Mouse (Mus musculus) embryonic fibroblast, embryonic 13.5 days (primary cell): ENCODE data around the gene Gm3020. TPM values are rescaled to one million over a fixed set of nuclear protein-coding genes. Genes with fewer than 3 reads are reported as not detected.
"Not testable (repeated sequence)": the region's sequence is repeated elsewhere in the genome, so short reads cannot be mapped to it uniquely, and the experiment has no call there.

Experiments
- H3K27ac ChIP-seq: 2 replicates; pipeline ENCODE4 v1.5.1; 2012; ENCODE audit warnings: low read length, control low read depth, inconsistent platforms; ENCODE audit not compliant: insufficient read depth
- H3K4me1 ChIP-seq: 2 replicates; pipeline ENCODE4 v1.6.1; 2011; ENCODE audit warnings: low read length; ENCODE audit not compliant: control insufficient read depth, insufficient read depth
- H3K4me3 ChIP-seq: 2 replicates; pipeline ENCODE4 v1.5.1; 2011; ENCODE audit warnings: mild to moderate bottlenecking, control low read depth, low read length; ENCODE audit not compliant: insufficient read depth
- polyA plus RNA-seq: library from polyadenylated mRNA; stranded (reverse); fragments of >200 nt; gene quantifications from 2 replicates; pipeline ENCODE4 v1.2.4, GENCODE M21; 2011; ENCODE audit warnings: low read depth; ENCODE audit not compliant: missing spikeins, insufficient read length

Gm3020 gene
- polyA plus RNA-seq = not detected in 2 replicates

DNA sequence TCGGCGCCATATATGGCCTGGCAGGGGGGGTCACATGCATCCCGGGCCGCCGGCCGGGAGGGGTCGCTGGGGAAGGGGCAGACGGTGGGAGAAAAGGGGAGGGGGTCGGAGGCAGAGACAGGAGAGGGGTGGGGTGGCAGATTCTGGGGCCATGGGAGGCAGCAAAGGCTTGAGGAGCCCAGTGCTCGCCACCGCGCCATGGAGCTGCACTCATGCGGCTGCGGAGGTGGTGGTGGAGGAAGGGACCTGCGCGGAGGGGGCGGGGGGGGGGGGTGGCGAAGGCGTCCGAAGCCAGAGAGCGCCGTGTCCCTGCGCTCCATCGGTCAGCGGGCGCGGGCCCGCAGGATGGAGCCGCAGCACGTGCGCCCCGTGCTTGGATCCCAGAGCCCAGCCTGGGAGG, at the start of gene Gm3020:
Gene Gm3020 (plus strand): TSS at position 301 of the 400 bp plus-strand sequence.
- not testable (repeated sequence) for H3K4me1 ChIP-seq, H3K4me3 ChIP-seq, H3K27ac ChIP-seq

DNA sequence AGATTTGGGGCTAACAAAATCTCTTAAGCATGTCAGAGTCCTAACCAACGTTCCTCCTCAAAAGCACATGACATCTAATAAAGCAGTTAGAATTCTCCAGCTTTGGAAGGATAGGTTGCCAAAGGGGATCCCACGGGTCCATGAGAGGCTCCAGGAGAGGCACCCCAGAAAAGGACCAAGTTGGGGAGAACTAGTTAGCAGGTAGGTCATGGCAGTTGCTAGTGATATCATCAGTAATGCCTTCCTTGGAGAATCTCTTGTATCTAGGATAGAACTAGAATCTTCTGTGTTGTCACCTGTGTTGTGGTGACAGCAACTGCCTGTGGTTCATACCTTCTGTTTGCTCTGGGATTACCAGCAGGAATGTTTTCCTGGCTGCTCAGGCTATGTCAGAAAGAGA, 17.6 kb upstream of the Gm3020 start, which contains the start of gene Gm3012:
Gene Gm3012 (plus strand): TSS at position 301 of the 400 bp plus-strand sequence.
- H3K4me1 ChIP-seq, H3K27ac ChIP-seq: not testable (repeated sequence)

DNA sequence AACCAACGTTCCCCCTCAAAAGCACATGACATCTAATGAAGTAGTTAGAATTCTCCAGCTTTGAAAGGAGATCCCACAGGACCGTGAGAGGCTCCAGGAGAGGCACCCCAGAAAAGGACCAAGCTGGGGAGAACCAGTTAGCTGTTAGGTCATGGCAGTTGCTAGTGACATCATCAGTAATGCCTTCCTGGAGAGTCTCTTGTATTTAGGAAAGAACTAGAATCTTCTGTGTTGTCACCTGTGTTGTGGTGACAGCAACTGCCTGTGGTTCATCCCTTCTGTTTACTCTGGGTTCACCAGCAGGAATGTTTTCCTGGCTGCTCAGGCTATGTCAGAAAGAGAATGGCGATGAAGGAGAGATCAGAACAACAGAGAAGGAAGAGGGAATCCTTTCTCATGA, 36.7 kb downstream of the Gm3020 start, which contains the start of gene Gm3043:
Gene Gm3043 (plus strand): TSS at position 301 of the 400 bp plus-strand sequence.
- H3K4me3 ChIP-seq, H3K4me1 ChIP-seq, H3K27ac ChIP-seq: not testable (repeated sequence)

More for the DNA sequence above, 17.6 kb upstream of the Gm3020 start, which contains the start of gene Gm3012:
- not testable (repeated sequence) for H3K4me3 ChIP-seq

Other genes with a start within 250 kb of the Gm3020 start
- gene Gm10409, start 239.4 kb upstream of the Gm3020 start, polyA plus RNA-seq = not detected in 2 replicates
- gene Gm3005, start 223.9 kb upstream of the Gm3020 start, polyA plus RNA-seq = 0.38 TPM in 1 of 2 replicates, not detected in the other
- gene Gm10408, start 202.7 kb upstream of the Gm3020 start, polyA plus RNA-seq = not detected in 2 replicates
- gene Gm3012, start 17.5 kb upstream of the Gm3020 start, polyA plus RNA-seq = not detected in 2 replicates
- not detected in 2 replicates for gene Gm3043, start 36.8 kb downstream of the Gm3020 start, polyA plus RNA-seq
- not detected in 2 replicates for gene Gm3002, start 158.0 kb downstream of the Gm3020 start, polyA plus RNA-seq
- gene Gm3033, start 194.2 kb downstream of the Gm3020 start, polyA plus RNA-seq = not detected in 2 replicates
- not detected in 2 replicates for gene Gm2916, start 232.1 kb downstream of the Gm3020 start, polyA plus RNA-seq